ENCODE assay signal across 17 mouse cellular contexts in the genomic region with DNA sequence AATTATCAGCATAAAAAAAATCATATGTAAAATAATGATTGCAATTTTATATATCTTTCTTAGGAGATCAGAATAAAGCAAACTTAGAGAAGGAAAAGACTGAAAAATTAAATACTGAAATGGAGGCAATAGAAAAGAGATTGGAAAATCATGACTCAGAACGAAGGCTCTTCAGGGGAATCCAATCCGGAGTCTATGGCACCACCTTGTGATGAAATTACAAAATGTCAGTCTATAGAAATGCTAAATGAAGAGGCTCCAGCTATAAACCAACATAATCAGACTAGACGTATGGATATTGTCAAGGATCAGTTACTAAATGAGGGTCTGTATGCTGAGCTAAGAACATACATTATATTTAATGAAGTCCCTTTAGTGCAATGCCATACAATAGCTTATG. TPM values are rescaled to one million over a fixed set of nuclear protein-coding genes. Genes with fewer than 3 reads are reported as not detected.
DNase-seq lines count a peak whose midpoint lies in the region; ATAC-seq and TF ChIP-seq lines count a peak whose summit lies in the region.
"Had no signal": no experiment of that assay in that cellular context is flagged by ENCODE, and none has a peak within 500 bp of the region (broad histone marks: within the 10 kb centered on the region; RNA-seq: fewer than 3 reads in every experiment).

No protein-coding gene starts in this region.

- TF ChIP-seq CTCF in intestine, postnatal 0 days (IDR thresholded peaks at IDR 0.05; ENCODE audit: low read depth), result peak; percentile 62
- TF ChIP-seq CTCF in midbrain, postnatal 0 days (IDR thresholded peaks at IDR 0.05), result peak; percentile 78

- H3K9ac ChIP-seq in intestine, postnatal 0 days (ENCODE audit: low read depth, low read length), result no peak overlapping the region
- H3K9ac ChIP-seq in intestine, embryonic 16.5 days (ENCODE audit: low read depth, low read length), result no peak overlapping the region
- H3K9ac ChIP-seq in midbrain, postnatal 0 days (replicated peaks; ENCODE audit: low read length, poor library complexity, severe bottlenecking), result no peak overlapping the region
- H3K9ac ChIP-seq in midbrain, embryonic 13.5 days (replicated peaks), result no peak overlapping the region
- H3K9ac ChIP-seq: neural tube, embryonic 12.5 days had no signal

- DNase-seq in embryo, embryonic 11 days, result peak; percentile 25
- no peak for DNase-seq in embryo, embryonic 10 days (ENCODE audit: low spot score)
- DNase-seq in midbrain, postnatal 0 days (ENCODE audit: low spot score), result peak; percentile 72
- DNase-seq in right cerebral cortex, adult 18-20 months, result no peak
- DNase-seq in neural tube, embryonic 10.5 days (ENCODE audit: extremely low spot score, low spot score), result no peak
- DNase-seq: adrenal gland, postnatal 14 days; cerebellum, adult 11 months; kidney, adult 11 months; layer of hippocampus, postnatal 36 days had no signal

- H3K36me3 ChIP-seq in intestine, postnatal 0 days (ENCODE audit: control insufficient read depth, insufficient read depth), result no peaks in the 10 kb centered on the region
- H3K36me3 ChIP-seq in intestine, embryonic 16.5 days (ENCODE audit: control insufficient read depth, insufficient read depth, low read length), result no peaks in the 10 kb centered on the region
- no peaks in the 10 kb centered on the region for H3K36me3 ChIP-seq in midbrain, postnatal 0 days (ENCODE audit: insufficient read depth, low read length)
- no peaks in the 10 kb centered on the region for H3K36me3 ChIP-seq in midbrain, embryonic 13.5 days
- H3K36me3 ChIP-seq: neural tube, embryonic 12.5 days had no signal

- no peak overlapping the region for H3K4me2 ChIP-seq in intestine, postnatal 0 days (replicated peaks; ENCODE audit: low read depth)
- no peak overlapping the region for H3K4me2 ChIP-seq in intestine, embryonic 16.5 days (ENCODE audit: low read depth, low read length)
- no peak overlapping the region for H3K4me2 ChIP-seq in midbrain, postnatal 0 days (ENCODE audit: low read depth, low read length, poor library complexity, severe bottlenecking)
- no peak overlapping the region for H3K4me2 ChIP-seq in midbrain, embryonic 13.5 days (replicated peaks)
- H3K4me2 ChIP-seq: heart, embryonic 11.5 days; neural tube, embryonic 12.5 days had no signal

- no peak overlapping the region for H3K27ac ChIP-seq in intestine, postnatal 0 days (ENCODE audit: low read depth, low read length)
- H3K27ac ChIP-seq in intestine, embryonic 16.5 days (ENCODE audit: low read length), result no peak overlapping the region
- H3K27ac ChIP-seq in midbrain, postnatal 0 days (ENCODE audit: low read depth, low read length), result no peak overlapping the region
- no peak overlapping the region for H3K27ac ChIP-seq in midbrain, embryonic 13.5 days
- H3K27ac ChIP-seq: neural tube, embryonic 12.5 days had no signal

- H3K27me3 ChIP-seq in intestine, postnatal 0 days (replicated peaks; ENCODE audit: control insufficient read depth, insufficient read depth, low read length), result peaks cover 41% of the 10 kb centered on the region
- 0 out of 2 replicates have a peak, but pooled peaks cover 3% of the 10 kb centered on the region for H3K27me3 ChIP-seq in intestine, embryonic 16.5 days (replicated peaks; ENCODE audit: control insufficient read depth, insufficient read depth, low read length)
- no peaks in the 10 kb centered on the region for H3K27me3 ChIP-seq in midbrain, postnatal 0 days (ENCODE audit: insufficient read depth, low read length)
- no peaks in the 10 kb centered on the region for H3K27me3 ChIP-seq in midbrain, embryonic 13.5 days
- H3K27me3 ChIP-seq: neural tube, embryonic 12.5 days had no signal

- no peaks in the 10 kb centered on the region for H3K4me1 ChIP-seq in intestine, postnatal 0 days (replicated peaks; ENCODE audit: control insufficient read depth, insufficient read depth, low read length)
- no peaks in the 10 kb centered on the region for H3K4me1 ChIP-seq in intestine, embryonic 16.5 days (ENCODE audit: control insufficient read depth, insufficient read depth, low read length)
- no peaks in the 10 kb centered on the region for H3K4me1 ChIP-seq in midbrain, postnatal 0 days (ENCODE audit: insufficient read depth, low read length)
- no peaks in the 10 kb centered on the region for H3K4me1 ChIP-seq in midbrain, embryonic 13.5 days (replicated peaks)
- H3K4me1 ChIP-seq: neural tube, embryonic 12.5 days had no signal

- H3K9me3 ChIP-seq in intestine, postnatal 0 days (ENCODE audit: control insufficient read depth), result no peaks in the 10 kb centered on the region
- H3K9me3 ChIP-seq in intestine, embryonic 16.5 days (ENCODE audit: control insufficient read depth, low read length), result no peaks in the 10 kb centered on the region
- H3K9me3 ChIP-seq in midbrain, postnatal 0 days (ENCODE audit: low read length), result no peaks in the 10 kb centered on the region
- no peaks in the 10 kb centered on the region for H3K9me3 ChIP-seq in midbrain, embryonic 13.5 days
- H3K9me3 ChIP-seq: neural tube, embryonic 12.5 days had no signal

- ATAC-seq in intestine, postnatal 0 days, result no peak
- no peak for ATAC-seq in intestine, embryonic 16.5 days
- ATAC-seq in midbrain, postnatal 0 days (ENCODE audit: low FRiP score), result no peak
- no peak for ATAC-seq in midbrain, embryonic 13.5 days

- H3K4me3 ChIP-seq in intestine, postnatal 0 days (ENCODE audit: low read depth, low read length), result no peak overlapping the region
- no peak overlapping the region for H3K4me3 ChIP-seq in intestine, embryonic 16.5 days (ENCODE audit: low read length)
- H3K4me3 ChIP-seq in midbrain, postnatal 0 days (ENCODE audit: low read depth, low read length), result no peak overlapping the region
- no peak overlapping the region for H3K4me3 ChIP-seq in midbrain, embryonic 13.5 days (replicated peaks)
- H3K4me3 ChIP-seq: neural tube, embryonic 12.5 days had no signal

- 36% methylated on average over 3 of the region's 3 CpGs for WGBS in intestine, postnatal 0 days
- 37% methylated on average over 3 of the region's 3 CpGs for WGBS in intestine, embryonic 16.5 days
- 36% methylated on average over 3 of the region's 3 CpGs for WGBS in midbrain, postnatal 0 days
- WGBS in midbrain, embryonic 13.5 days, result 49% methylated on average over 3 of the region's 3 CpGs

RNA-seq across cellular contexts. Expression of a gene that starts 3.1 kb away (rescaled TPM):
- not detected in 2 replicates for polyA plus RNA-seq in intestine, postnatal 0 days (2015; fragmentation: Nextera tagmentation; extraction: Ambion mirVana)
- polyA plus RNA-seq in intestine, embryonic 16.5 days (2015; fragmentation: Nextera tagmentation; extraction: Ambion mirVana), result not detected in 2 replicates
- total RNA-seq in midbrain, postnatal 0 days (2014; rRNA removed), result not detected in 2 replicates
- polyA plus RNA-seq in midbrain, postnatal 0 days (2015; fragmentation: Nextera tagmentation; extraction: Ambion mirVana), result not detected in 2 replicates
- polyA plus RNA-seq in midbrain, embryonic 13.5 days (2015; fragmentation: Nextera tagmentation; extraction: Ambion mirVana), result not detected in 2 replicates
- total RNA-seq: adrenal gland, postnatal 14 days; layer of hippocampus, postnatal 36 days had no signal
- polyA plus RNA-seq: C2C12; heart, embryonic 11.5 days; liver, embryonic 16.5 days; neural tube, embryonic 12.5 days had no signal

RNA-seq across cellular contexts. Expression of a gene that starts 6.9 kb away (rescaled TPM):
- polyA plus RNA-seq in intestine, postnatal 0 days (2015; fragmentation: Nextera tagmentation; extraction: Ambion mirVana), result not detected in 2 replicates
- polyA plus RNA-seq in intestine, embryonic 16.5 days (2015; fragmentation: Nextera tagmentation; extraction: Ambion mirVana), result not detected in 2 replicates
- total RNA-seq in midbrain, postnatal 0 days (2014; rRNA removed), result not detected in 2 replicates
- polyA plus RNA-seq in midbrain, postnatal 0 days (2015; fragmentation: Nextera tagmentation; extraction: Ambion mirVana), result not detected in 2 replicates
- not detected in 2 replicates for polyA plus RNA-seq in midbrain, embryonic 13.5 days (2015; fragmentation: Nextera tagmentation; extraction: Ambion mirVana)
- total RNA-seq: adrenal gland, postnatal 14 days; layer of hippocampus, postnatal 36 days had no signal
- polyA plus RNA-seq: C2C12; heart, embryonic 11.5 days; liver, embryonic 16.5 days; neural tube, embryonic 12.5 days; testis, adult 2 months had no signal

RNA-seq across cellular contexts. Expression of a gene that starts 35.3 kb away (rescaled TPM):
- not detected in 2 replicates for polyA plus RNA-seq in intestine, postnatal 0 days (2015; fragmentation: Nextera tagmentation; extraction: Ambion mirVana)
- polyA plus RNA-seq in intestine, embryonic 16.5 days (2015; fragmentation: Nextera tagmentation; extraction: Ambion mirVana), result not detected in 2 replicates
- total RNA-seq in midbrain, postnatal 0 days (2014; rRNA removed), result not detected in 2 replicates
- not detected in 2 replicates for polyA plus RNA-seq in midbrain, postnatal 0 days (2015; fragmentation: Nextera tagmentation; extraction: Ambion mirVana)
- polyA plus RNA-seq in midbrain, embryonic 13.5 days (2015; fragmentation: Nextera tagmentation; extraction: Ambion mirVana), result not detected in 2 replicates
- total RNA-seq: adrenal gland, postnatal 14 days; layer of hippocampus, postnatal 36 days had no signal
- polyA plus RNA-seq: C2C12; heart, embryonic 11.5 days; liver, embryonic 16.5 days; neural tube, embryonic 12.5 days had no signal

RNA-seq across cellular contexts. Expression of a gene that starts 37.2 kb away (rescaled TPM):
- polyA plus RNA-seq in intestine, postnatal 0 days (2015; fragmentation: Nextera tagmentation; extraction: Ambion mirVana), result not detected in 2 replicates
- not detected in 2 replicates for polyA plus RNA-seq in intestine, embryonic 16.5 days (2015; fragmentation: Nextera tagmentation; extraction: Ambion mirVana)
- total RNA-seq in midbrain, postnatal 0 days (2014; rRNA removed), result not detected in 2 replicates
- not detected in 2 replicates for polyA plus RNA-seq in midbrain, postnatal 0 days (2015; fragmentation: Nextera tagmentation; extraction: Ambion mirVana)
- not detected in 2 replicates for polyA plus RNA-seq in midbrain, embryonic 13.5 days (2015; fragmentation: Nextera tagmentation; extraction: Ambion mirVana)
- total RNA-seq: adrenal gland, postnatal 14 days; layer of hippocampus, postnatal 36 days had no signal
- polyA plus RNA-seq: C2C12; heart, embryonic 11.5 days; liver, embryonic 16.5 days; neural tube, embryonic 12.5 days had no signal

RNA-seq across cellular contexts. Expression of a gene that starts 46.6 kb away (rescaled TPM):
- not detected in 2 replicates for polyA plus RNA-seq in intestine, postnatal 0 days (2015; fragmentation: Nextera tagmentation; extraction: Ambion mirVana)
- polyA plus RNA-seq in intestine, embryonic 16.5 days (2015; fragmentation: Nextera tagmentation; extraction: Ambion mirVana), result not detected in 2 replicates
- total RNA-seq in midbrain, postnatal 0 days (2014; rRNA removed), result not detected in 2 replicates
- polyA plus RNA-seq in midbrain, postnatal 0 days (2015; fragmentation: Nextera tagmentation; extraction: Ambion mirVana), result not detected in 2 replicates
- not detected in 2 replicates for polyA plus RNA-seq in midbrain, embryonic 13.5 days (2015; fragmentation: Nextera tagmentation; extraction: Ambion mirVana)
- total RNA-seq: adrenal gland, postnatal 14 days; layer of hippocampus, postnatal 36 days had no signal
- polyA plus RNA-seq: C2C12; heart, embryonic 11.5 days; liver, embryonic 16.5 days; neural tube, embryonic 12.5 days had no signal

Comparison
In these comparisons a context has a peak if more than half of its experiments do, and no peak if none do; other contexts are left out.
1. DNase-seq: peak in embryo, embryonic 11 days (single experiment) and midbrain, postnatal 0 days (single experiment); none in embryo, embryonic 10 days (single experiment), right cerebral cortex, adult 18-20 months (single experiment) and neural tube, embryonic 10.5 days (single experiment).